Mouse (Mus musculus): ENCODE results near the gene Unc5a. TPM values are rescaled to one million over a fixed set of nuclear protein-coding genes. Genes with fewer than 3 reads are reported as not detected.
A peak's percentile ranks its signal among the peaks of the same experiment; 100 is the strongest.

The Unc5a gene
- polyA plus RNA-seq, 1 experiment from 2014 or later = 4.6 TPM

DNA sequence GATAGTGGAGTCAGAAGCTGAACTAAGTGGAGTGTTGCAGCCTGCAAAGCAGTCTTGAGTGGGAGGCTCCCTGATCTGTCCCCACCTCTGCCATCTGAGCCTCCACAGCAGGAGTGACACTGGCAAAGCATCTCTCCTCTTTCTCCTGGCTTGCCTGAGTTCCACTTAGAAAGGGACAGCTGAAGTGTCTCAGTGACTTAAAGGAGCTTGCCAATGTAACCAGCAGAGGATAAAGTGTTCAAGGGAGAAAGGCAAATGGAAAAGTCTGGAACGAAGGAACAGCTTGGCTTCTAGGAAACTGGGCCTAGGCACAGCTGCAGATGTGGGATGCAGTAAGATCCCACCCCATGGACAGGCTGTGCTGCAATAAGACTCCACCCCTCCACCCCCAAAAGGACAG lies 2.8 kb upstream of the Unc5a start:
- H3K9ac ChIP-seq (ENCODE audit: low read depth, low read length) = no peak overlapping the region
- H3K4me3 ChIP-seq (ENCODE audit: low read depth, low read length) = no peak overlapping the region
- no peaks in the 10 kb centered on the region for H3K9me3 ChIP-seq (ENCODE audit: control insufficient read depth, low read length)
- 0 out of 2 replicates have a peak, but pooled peaks cover 4% of the 10 kb centered on the region for H3K4me1 ChIP-seq (ENCODE audit: control insufficient read depth, insufficient read depth, low read length)
- no peak for DNase-seq (ENCODE audit: low spot score)
- no peak for ATAC-seq (ENCODE audit: low read depth)
- peaks cover 72% of the 10 kb centered on the region for H3K27me3 ChIP-seq (replicated peaks; ENCODE audit: control insufficient read depth, insufficient read depth, low read length)
- H3K27ac ChIP-seq (replicated peaks; ENCODE audit: low read depth, low read length) = no peak overlapping the region
- 86% methylated on average over 1 of the region's 1 CpGs for WGBS
- H3K36me3 ChIP-seq (ENCODE audit: control insufficient read depth, insufficient read depth, low read length) = no peaks in the 10 kb centered on the region
- no peak overlapping the region for H3K4me2 ChIP-seq (ENCODE audit: low read depth, low read length)

DNA sequence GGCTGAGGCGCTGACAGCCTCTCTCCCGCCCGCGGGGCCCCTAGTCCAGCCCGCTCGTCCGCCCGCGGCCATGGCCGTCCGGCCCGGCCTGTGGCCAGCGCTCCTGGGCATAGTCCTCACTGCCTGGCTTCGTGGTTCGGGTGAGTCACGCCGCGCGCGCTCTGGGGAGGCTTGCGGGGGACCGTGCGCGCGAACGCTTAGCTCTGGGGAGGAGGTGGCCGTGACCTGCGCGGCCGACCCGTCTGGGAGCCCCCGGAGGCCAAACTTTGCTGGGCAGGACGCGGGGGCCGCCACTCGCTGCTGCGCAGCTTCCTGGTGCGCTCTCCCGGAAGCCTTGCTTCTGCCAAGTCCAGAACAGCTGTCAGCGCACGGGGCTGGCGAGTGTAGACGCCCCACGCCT lies 381 bp downstream of the Unc5a start:
- 0% methylated on average over 21 of the region's 44 CpGs for WGBS
- Histone ChIP-seq H3K9me3 (ENCODE audit: control insufficient read depth, low read length) (no peaks in the 10 kb centered on the region), H3K4me2 (ENCODE audit: low read depth, low read length) (peak overlapping the region; percentile 100), H3K9ac (ENCODE audit: low read depth, low read length) (peak overlapping the region; percentile 55; the same call in 1 of the 2 replicates), H3K27me3 (replicated peaks; ENCODE audit: control insufficient read depth, insufficient read depth, low read length) (peaks cover 92% of the 10 kb centered on the region), H3K27ac (replicated peaks; ENCODE audit: low read depth, low read length) (no peak overlapping the region), H3K4me1 (ENCODE audit: control insufficient read depth, insufficient read depth, low read length) (0 out of 2 replicates have a peak, but pooled peaks cover 4% of the 10 kb centered on the region), H3K36me3 (ENCODE audit: control insufficient read depth, insufficient read depth, low read length) (no peaks in the 10 kb centered on the region), H3K4me3 (ENCODE audit: low read depth, low read length) (peak overlapping the region; percentile 63)
- ATAC-seq (ENCODE audit: low read depth) (0 out of 2 replicates have a peak, but pooled peaks have one; percentile 30), DNase-seq (ENCODE audit: low spot score) (peak; percentile 57)

DNA sequence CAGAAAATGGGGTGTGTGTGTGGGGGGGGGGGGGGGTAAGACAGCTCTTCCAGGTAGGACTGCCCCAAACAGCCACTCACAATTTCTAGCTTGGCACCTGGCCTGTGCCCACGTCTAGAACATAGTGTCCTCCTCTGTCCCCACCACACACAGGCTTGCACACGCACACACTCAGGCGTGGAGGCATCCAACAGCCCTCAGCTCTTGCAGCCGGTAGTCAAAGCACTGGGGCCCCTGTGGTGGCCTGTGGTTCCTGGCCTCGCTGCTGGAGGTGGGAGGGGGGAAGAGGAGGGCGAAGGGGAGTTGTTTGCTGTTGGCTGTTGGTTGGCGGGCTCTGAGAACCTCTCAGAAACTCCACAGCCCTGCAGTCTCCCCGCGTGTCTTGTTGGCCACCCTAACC lies 920 bp downstream of the Unc5a start:
- WGBS = 0% methylated on average over 5 of the region's 9 CpGs
- Histone ChIP-seq H3K9me3 (ENCODE audit: control insufficient read depth, low read length) (no peaks in the 10 kb centered on the region), H3K27ac (replicated peaks; ENCODE audit: low read depth, low read length) (no peak overlapping the region), H3K9ac (ENCODE audit: low read depth, low read length) (peak overlapping the region; percentile 25; the same call in 1 of the 2 replicates), H3K4me1 (ENCODE audit: control insufficient read depth, insufficient read depth, low read length) (0 out of 2 replicates have a peak, but pooled peaks cover 4% of the 10 kb centered on the region), H3K4me3 (ENCODE audit: low read depth, low read length) (peak overlapping the region; percentile 63), H3K4me2 (ENCODE audit: low read depth, low read length) (peak overlapping the region; percentile 100), H3K36me3 (ENCODE audit: control insufficient read depth, insufficient read depth, low read length) (no peaks in the 10 kb centered on the region), H3K27me3 (replicated peaks; ENCODE audit: control insufficient read depth, insufficient read depth, low read length) (peaks cover 94% of the 10 kb centered on the region)
- DNase-seq (ENCODE audit: low spot score) (no peak), ATAC-seq (ENCODE audit: low read depth) (no peak)

DNA sequence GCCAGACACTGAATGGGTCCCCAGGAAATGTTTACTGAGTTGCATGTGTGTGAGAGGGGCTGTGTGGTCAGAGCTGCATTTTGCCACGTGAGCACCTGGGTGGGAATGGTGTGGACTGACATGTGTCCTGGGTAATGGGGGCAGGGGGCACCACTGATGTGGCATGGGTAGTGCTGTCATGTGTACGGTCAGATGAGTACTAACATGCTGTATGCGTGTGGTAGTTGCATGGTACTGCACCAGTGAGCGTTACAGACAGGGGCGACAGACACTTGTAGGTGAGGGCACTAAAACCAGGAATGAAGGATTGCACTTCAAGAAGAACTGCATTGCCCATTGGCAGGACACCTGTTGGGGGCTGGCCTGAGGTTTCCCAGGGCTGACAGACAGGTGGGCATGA lies 2.0 kb downstream of the Unc5a start:
- ATAC-seq (ENCODE audit: low read depth) (no peak), DNase-seq (ENCODE audit: low spot score) (no peak)
- no peak overlapping the region for H3K9ac ChIP-seq (ENCODE audit: low read depth, low read length)

DNA sequence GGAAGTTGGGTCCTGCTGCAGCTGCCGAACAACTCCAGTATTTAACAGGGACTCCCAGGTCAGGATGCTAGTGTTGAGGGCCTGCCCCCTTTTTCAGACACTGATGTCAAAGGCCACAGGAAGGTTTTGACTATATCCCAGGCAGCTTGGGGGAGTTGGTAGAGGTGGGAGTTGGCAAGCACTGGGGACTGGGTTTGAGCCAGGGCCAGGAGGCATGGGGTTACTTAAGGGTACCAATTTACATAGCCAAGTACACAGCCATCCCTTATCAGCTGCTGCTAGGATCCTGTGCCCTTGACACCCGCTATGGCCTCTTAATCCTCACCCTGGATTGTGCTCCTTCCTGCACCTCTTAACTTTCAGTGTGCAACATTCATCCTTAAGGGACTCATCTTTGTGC lies 5.5 kb downstream of the Unc5a start:
- Histone ChIP-seq H3K4me2 (ENCODE audit: low read depth, low read length) (no peak overlapping the region), H3K4me3 (ENCODE audit: low read depth, low read length) (no peak overlapping the region), H3K27ac (replicated peaks; ENCODE audit: low read depth, low read length) (no peak overlapping the region), H3K9me3 (ENCODE audit: control insufficient read depth, low read length) (no peaks in the 10 kb centered on the region), H3K36me3 (ENCODE audit: control insufficient read depth, insufficient read depth, low read length) (no peaks in the 10 kb centered on the region), H3K27me3 (replicated peaks; ENCODE audit: control insufficient read depth, insufficient read depth, low read length) (peaks cover 72% of the 10 kb centered on the region), H3K9ac (ENCODE audit: low read depth, low read length) (no peak overlapping the region), H3K4me1 (ENCODE audit: control insufficient read depth, insufficient read depth, low read length) (0 out of 2 replicates have a peak, but pooled peaks cover under 1% of the 10 kb centered on the region)
- 55% methylated on average over 2 of the region's 2 CpGs for WGBS
- no peak for ATAC-seq (ENCODE audit: low read depth)
- DNase-seq (ENCODE audit: low spot score) = no peak

More for the DNA sequence above, 2.0 kb downstream of the Unc5a start:
- no peak overlapping the region for H3K27ac ChIP-seq (replicated peaks; ENCODE audit: low read depth, low read length)
- 0 out of 2 replicates have a peak, but pooled peaks cover 4% of the 10 kb centered on the region for H3K4me1 ChIP-seq (ENCODE audit: control insufficient read depth, insufficient read depth, low read length)
- peaks cover 95% of the 10 kb centered on the region for H3K27me3 ChIP-seq (replicated peaks; ENCODE audit: control insufficient read depth, insufficient read depth, low read length)
- WGBS = 51% methylated on average over 5 of the region's 5 CpGs
- H3K36me3 ChIP-seq (ENCODE audit: control insufficient read depth, insufficient read depth, low read length) = no peaks in the 10 kb centered on the region
- H3K4me3 ChIP-seq (ENCODE audit: low read depth, low read length) = no peak overlapping the region
- H3K9me3 ChIP-seq (ENCODE audit: control insufficient read depth, low read length) = no peaks in the 10 kb centered on the region
- no peak overlapping the region for H3K4me2 ChIP-seq (ENCODE audit: low read depth, low read length)

DNA sequence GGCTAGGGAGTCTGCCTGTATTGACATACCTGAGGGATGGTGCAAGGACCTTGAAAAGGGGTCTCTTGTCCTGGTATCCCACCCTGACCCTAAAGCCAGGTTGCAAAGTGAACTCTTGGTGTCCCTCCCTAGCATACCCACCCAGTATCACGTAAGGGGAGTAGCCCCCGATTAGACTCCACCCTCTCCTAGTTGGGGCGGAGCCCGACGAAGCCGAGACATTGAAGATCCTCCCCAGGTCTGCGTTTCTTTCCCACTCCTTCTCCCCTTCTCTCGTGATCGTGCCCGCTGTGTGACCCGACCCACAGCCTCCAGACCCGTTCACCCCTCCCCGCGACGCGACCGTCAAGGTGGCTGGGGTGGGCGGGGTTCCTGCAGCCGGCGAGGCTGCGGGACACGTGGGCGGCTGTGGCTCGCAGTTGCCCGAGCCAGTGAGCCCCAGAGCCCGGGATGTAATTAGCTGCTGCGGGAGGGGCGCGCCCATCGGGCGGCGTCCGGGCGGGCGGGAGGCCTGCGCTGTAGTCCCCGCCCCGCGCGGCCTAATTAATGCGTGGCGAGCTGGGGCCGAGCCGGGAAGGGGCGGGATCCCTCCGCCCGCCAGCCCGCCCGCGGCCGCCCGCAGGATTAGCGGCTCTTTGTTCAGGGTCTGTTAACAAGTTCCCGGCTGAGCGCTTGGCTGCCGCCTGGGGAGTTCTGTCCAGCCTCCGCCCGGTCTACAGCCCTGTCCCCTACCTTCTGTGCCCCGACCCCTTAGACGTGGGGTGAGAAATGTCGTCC lies 6.7 kb downstream of the Unc5a start:
- H3K4me1 ChIP-seq (ENCODE audit: control insufficient read depth, insufficient read depth, low read length) = no peaks in the 10 kb centered on the region
- H3K9ac ChIP-seq (ENCODE audit: low read depth, low read length) = peak overlapping the region; percentile 60
- H3K36me3 ChIP-seq (ENCODE audit: control insufficient read depth, insufficient read depth, low read length) = no peaks in the 10 kb centered on the region
- ATAC-seq (ENCODE audit: low read depth) (peak; percentile 79), DNase-seq (ENCODE audit: low spot score) (peak; percentile 83)
- no peaks in the 10 kb centered on the region for H3K9me3 ChIP-seq (ENCODE audit: control insufficient read depth, low read length)
- 0% methylated on average over 24 of the region's 61 CpGs for WGBS
- H3K4me3 ChIP-seq (ENCODE audit: low read depth, low read length) = peak overlapping the region; percentile 53
- no peak overlapping the region for H3K27ac ChIP-seq (replicated peaks; ENCODE audit: low read depth, low read length)
- peaks cover 61% of the 10 kb centered on the region for H3K27me3 ChIP-seq (replicated peaks; ENCODE audit: control insufficient read depth, insufficient read depth, low read length)
- H3K4me2 ChIP-seq (ENCODE audit: low read depth, low read length) = peak overlapping the region; percentile 98

DNA sequence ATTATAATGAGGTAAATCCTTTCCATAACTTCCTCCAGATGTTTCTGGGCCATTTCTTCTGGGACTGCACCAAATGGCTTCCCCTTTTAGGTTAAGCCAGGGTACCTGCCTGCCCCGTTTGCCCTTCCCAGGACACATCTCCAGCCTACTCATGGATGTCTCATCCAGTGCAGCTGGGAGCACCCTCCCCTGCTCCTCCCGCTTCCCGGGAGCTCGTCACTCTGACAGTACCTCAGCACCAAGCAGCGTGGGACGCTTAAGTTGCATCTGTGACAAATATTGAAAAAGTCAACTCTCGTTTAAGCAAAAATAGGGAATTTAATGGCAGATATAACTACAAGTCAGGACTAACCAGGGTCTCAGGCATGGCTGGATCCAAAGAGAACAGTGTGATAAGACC lies 8.1 kb downstream of the Unc5a start:
- no peak overlapping the region for H3K27ac ChIP-seq (replicated peaks; ENCODE audit: low read depth, low read length)
- H3K9me3 ChIP-seq (ENCODE audit: control insufficient read depth, low read length) = no peaks in the 10 kb centered on the region
- no peak overlapping the region for H3K4me2 ChIP-seq (ENCODE audit: low read depth, low read length)
- H3K36me3 ChIP-seq (ENCODE audit: control insufficient read depth, insufficient read depth, low read length) = no peaks in the 10 kb centered on the region
- 63% methylated on average over 7 of the region's 7 CpGs for WGBS
- no peak overlapping the region for H3K4me3 ChIP-seq (ENCODE audit: low read depth, low read length)
- H3K4me1 ChIP-seq (ENCODE audit: control insufficient read depth, insufficient read depth, low read length) = no peaks in the 10 kb centered on the region
- no peak overlapping the region for H3K9ac ChIP-seq (ENCODE audit: low read depth, low read length)
- peaks cover 47% of the 10 kb centered on the region for H3K27me3 ChIP-seq (replicated peaks; ENCODE audit: control insufficient read depth, insufficient read depth, low read length)
- ATAC-seq (ENCODE audit: low read depth) (no peak), DNase-seq (ENCODE audit: low spot score) (no peak)

DNA sequence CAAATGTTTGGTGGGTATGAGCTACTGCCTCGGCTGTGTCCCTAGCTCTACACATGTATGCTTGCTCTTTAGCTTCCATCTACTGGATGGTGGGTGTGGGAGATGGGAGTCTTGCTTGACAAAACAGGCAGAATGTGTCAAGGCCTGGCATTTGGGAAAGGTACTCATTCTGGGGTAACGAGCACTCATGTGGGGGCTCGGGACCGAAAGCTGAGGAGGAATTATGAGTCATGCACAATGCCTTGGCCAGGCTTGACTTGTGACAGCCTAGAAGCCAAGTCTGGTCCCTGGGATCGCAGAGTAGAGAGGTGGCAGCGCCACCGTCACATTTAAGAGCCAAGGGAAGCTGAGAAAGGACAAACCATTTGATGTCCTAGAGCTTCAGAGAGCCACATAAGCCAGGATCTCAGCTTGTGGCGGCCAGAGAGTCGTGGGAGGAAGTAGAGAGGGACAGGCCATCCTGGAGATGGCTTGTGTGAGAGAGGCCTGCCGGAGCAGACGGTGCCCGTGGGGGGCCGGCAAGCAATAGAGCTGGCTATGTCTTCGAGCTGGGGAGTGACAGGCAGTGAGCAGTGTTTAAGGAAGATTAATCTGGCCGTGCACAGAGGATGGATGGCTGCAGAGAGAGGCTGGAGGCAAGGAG lies 10.0 kb downstream of the Unc5a start:
- ATAC-seq (ENCODE audit: low read depth) = no peak
- Histone ChIP-seq H3K27ac (replicated peaks; ENCODE audit: low read depth, low read length) (no peak overlapping the region), H3K4me2 (ENCODE audit: low read depth, low read length) (no peak overlapping the region), H3K36me3 (ENCODE audit: control insufficient read depth, insufficient read depth, low read length) (no peaks in the 10 kb centered on the region), H3K9me3 (ENCODE audit: control insufficient read depth, low read length) (no peaks in the 10 kb centered on the region), H3K27me3 (replicated peaks; ENCODE audit: control insufficient read depth, insufficient read depth, low read length) (peaks cover 29% of the 10 kb centered on the region), H3K4me1 (ENCODE audit: control insufficient read depth, insufficient read depth, low read length) (no peaks in the 10 kb centered on the region), H3K9ac (ENCODE audit: low read depth, low read length) (no peak overlapping the region), H3K4me3 (ENCODE audit: low read depth, low read length) (no peak overlapping the region)
- no peak for DNase-seq (ENCODE audit: low spot score)
- 62% methylated on average over 15 of the region's 15 CpGs for WGBS
